In the genomic region with DNA sequence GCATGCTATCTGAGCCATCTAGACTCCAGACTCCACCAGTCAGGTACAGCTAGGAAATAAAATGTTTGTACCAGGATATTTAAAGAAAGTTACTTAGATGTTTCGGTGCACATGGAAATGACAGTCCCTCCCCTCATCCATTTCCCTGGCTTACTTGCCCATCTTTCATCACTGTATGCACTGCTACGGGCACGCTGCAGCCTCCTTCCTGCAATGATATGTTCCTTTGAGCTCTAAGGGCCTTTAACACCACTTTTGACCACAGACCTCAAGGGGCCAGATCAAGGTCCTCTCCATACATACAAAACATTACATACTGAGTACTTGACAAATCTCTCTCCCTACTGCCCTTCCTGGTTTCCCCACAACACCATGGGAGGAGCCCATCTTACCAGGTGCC, we compare ENCODE assay signal across 9 mouse cellular contexts. TPM values are rescaled to one million over a fixed set of nuclear protein-coding genes. Genes with fewer than 3 reads are reported as not detected.
DNase-seq lines count a peak whose midpoint lies in the region; ATAC-seq and TF ChIP-seq lines count a peak whose summit lies in the region.
"Had no signal": no experiment of that assay in that cellular context is flagged by ENCODE, and none has a peak within 500 bp of the region (broad histone marks: within the 10 kb centered on the region; RNA-seq: fewer than 3 reads in every experiment).

No protein-coding gene starts in this region.

- H3K4me3 ChIP-seq in lung, postnatal 0 days (ENCODE audit: low read depth, low read length) = no peak overlapping the region
- peak overlapping the region; percentile 96 for H3K4me3 ChIP-seq in embryonic facial prominence, embryonic 12.5 days
- H3K4me3 ChIP-seq in intestine, postnatal 0 days (ENCODE audit: low read depth, low read length) = peak overlapping the region; percentile 67
- H3K4me3 ChIP-seq in neural tube, embryonic 15.5 days (replicated peaks) = peak overlapping the region; percentile 83

- ATAC-seq in lung, postnatal 0 days = no peak
- no peak for ATAC-seq in embryonic facial prominence, embryonic 12.5 days (ENCODE audit: insufficient number of reproducible peaks, insufficient read depth, low FRiP score, low TSS enrichment)
- no peak for ATAC-seq in intestine, postnatal 0 days
- ATAC-seq in neural tube, embryonic 15.5 days (ENCODE audit: low FRiP score) = no peak

- no peaks in the 10 kb centered on the region for H3K9me3 ChIP-seq in lung, postnatal 0 days (ENCODE audit: low read length)
- H3K9me3 ChIP-seq in embryonic facial prominence, embryonic 12.5 days = no peaks in the 10 kb centered on the region
- no peaks in the 10 kb centered on the region for H3K9me3 ChIP-seq in intestine, postnatal 0 days (ENCODE audit: control insufficient read depth)
- H3K9me3 ChIP-seq in neural tube, embryonic 15.5 days (replicated peaks) = no peaks in the 10 kb centered on the region

- peak overlapping the region; percentile 98; the same call in 1 of the 2 replicates for H3K4me2 ChIP-seq in lung, postnatal 0 days (replicated peaks; ENCODE audit: low read depth, low read length)
- peak overlapping the region; percentile 78 for H3K4me2 ChIP-seq in embryonic facial prominence, embryonic 12.5 days (replicated peaks)
- peak overlapping the region; percentile 93 for H3K4me2 ChIP-seq in intestine, postnatal 0 days (replicated peaks; ENCODE audit: low read depth)
- peak overlapping the region; percentile 87 for H3K4me2 ChIP-seq in neural tube, embryonic 15.5 days

- H3K27ac ChIP-seq in lung, postnatal 0 days (ENCODE audit: low read length) = no peak overlapping the region
- no peak overlapping the region for H3K27ac ChIP-seq in embryonic facial prominence, embryonic 12.5 days
- no peak overlapping the region; the same call in 1 of the 2 replicates for H3K27ac ChIP-seq in intestine, postnatal 0 days (ENCODE audit: low read depth, low read length)
- no peak overlapping the region for H3K27ac ChIP-seq in neural tube, embryonic 15.5 days (replicated peaks)

- no peak for TF ChIP-seq CTCF in lung, postnatal 0 days (IDR thresholded peaks at IDR 0.05)
- no peak for TF ChIP-seq CTCF in intestine, postnatal 0 days (IDR thresholded peaks at IDR 0.05; ENCODE audit: low read depth)

- no peak for DNase-seq in lung, postnatal 0 days (ENCODE audit: low spot score)
- no peak for DNase-seq in lung, postnatal 36 days
- DNase-seq in retina, postnatal 1 day = no peak
- DNase-seq in gastrocnemius, postnatal 25 days = no peak
- no peak for DNase-seq in cerebellum, adult 8-10 months
- DNase-seq: thymus, adult 2 months had no signal

- peaks cover 5% of the 10 kb centered on the region for H3K4me1 ChIP-seq in lung, postnatal 0 days (ENCODE audit: insufficient read depth, low read depth, low read length)
- H3K4me1 ChIP-seq in embryonic facial prominence, embryonic 12.5 days = peaks cover 15% of the 10 kb centered on the region
- H3K4me1 ChIP-seq in intestine, postnatal 0 days (replicated peaks; ENCODE audit: control insufficient read depth, insufficient read depth, low read length) = no peaks in the 10 kb centered on the region
- peaks cover 24% of the 10 kb centered on the region for H3K4me1 ChIP-seq in neural tube, embryonic 15.5 days

- no peaks in the 10 kb centered on the region for H3K27me3 ChIP-seq in lung, postnatal 0 days (replicated peaks; ENCODE audit: insufficient read depth, low read length)
- H3K27me3 ChIP-seq in embryonic facial prominence, embryonic 12.5 days = no peaks in the 10 kb centered on the region
- no peaks in the 10 kb centered on the region for H3K27me3 ChIP-seq in intestine, postnatal 0 days (replicated peaks; ENCODE audit: control insufficient read depth, insufficient read depth, low read length)
- H3K27me3 ChIP-seq in neural tube, embryonic 15.5 days (replicated peaks) = no peaks in the 10 kb centered on the region

- 42% methylated on average over 3 of the region's 3 CpGs for WGBS in lung, postnatal 0 days
- WGBS in embryonic facial prominence, embryonic 12.5 days = 68% methylated on average over 3 of the region's 3 CpGs
- 50% methylated on average over 3 of the region's 3 CpGs for WGBS in intestine, postnatal 0 days
- WGBS in neural tube, embryonic 15.5 days = 76% methylated on average over 3 of the region's 3 CpGs

- peaks cover 15% of the 10 kb centered on the region; the same call in 1 of the 2 replicates for H3K36me3 ChIP-seq in lung, postnatal 0 days (ENCODE audit: insufficient read depth, low read length)
- peaks cover 51% of the 10 kb centered on the region for H3K36me3 ChIP-seq in embryonic facial prominence, embryonic 12.5 days
- H3K36me3 ChIP-seq in intestine, postnatal 0 days (ENCODE audit: control insufficient read depth, insufficient read depth) = peaks cover 35% of the 10 kb centered on the region
- peaks cover 26% of the 10 kb centered on the region for H3K36me3 ChIP-seq in neural tube, embryonic 15.5 days

- H3K9ac ChIP-seq in lung, postnatal 0 days (replicated peaks; ENCODE audit: low read depth) = no peak overlapping the region
- peak overlapping the region; percentile 98 for H3K9ac ChIP-seq in embryonic facial prominence, embryonic 12.5 days
- H3K9ac ChIP-seq in intestine, postnatal 0 days (ENCODE audit: low read depth, low read length) = 0 out of 2 replicates have a peak overlapping the region, but pooled peaks have one; percentile 22
- H3K9ac ChIP-seq in neural tube, embryonic 15.5 days (replicated peaks) = peak overlapping the region; percentile 32

- no peak for TF ChIP-seq EP300 in lung, postnatal 0 days (IDR thresholded peaks at IDR 0.05)

RNA-seq across cellular contexts. Expression of a gene that starts 2.5 kb away (rescaled TPM):
- 50.0 and 52.7 TPM in 2 replicates for polyA plus RNA-seq in lung, postnatal 0 days (2015; fragmentation: Nextera tagmentation; extraction: Ambion mirVana)
- 399 and 416 TPM in 2 replicates for polyA plus RNA-seq in embryonic facial prominence, embryonic 12.5 days (2016; fragmentation: Nextera tagmentation; extraction: Ambion mirVana)
- polyA plus RNA-seq in intestine, postnatal 0 days (2015; fragmentation: Nextera tagmentation; extraction: Ambion mirVana) = 84.5 and 89.1 TPM in 2 replicates
- 108 and 149 TPM in 2 replicates for polyA plus RNA-seq in neural tube, embryonic 15.5 days (2015; fragmentation: Nextera tagmentation; extraction: Ambion mirVana)
- total RNA-seq in gastrocnemius, postnatal 25 days (2021) = 10 to 100 TPM; 10.8 to 12.8 TPM

RNA-seq across cellular contexts. Expression of a gene that starts 7.1 kb away (rescaled TPM):
- polyA plus RNA-seq in lung, postnatal 0 days (2015; fragmentation: Nextera tagmentation; extraction: Ambion mirVana) = 57.5 and 59.3 TPM in 2 replicates
- polyA plus RNA-seq in embryonic facial prominence, embryonic 12.5 days (2016; fragmentation: Nextera tagmentation; extraction: Ambion mirVana) = 126 TPM in 2 replicates
- polyA plus RNA-seq in intestine, postnatal 0 days (2015; fragmentation: Nextera tagmentation; extraction: Ambion mirVana) = 60.1 and 60.7 TPM in 2 replicates
- polyA plus RNA-seq in neural tube, embryonic 15.5 days (2015; fragmentation: Nextera tagmentation; extraction: Ambion mirVana) = 58.3 and 62.5 TPM in 2 replicates
- 10 to 100 TPM; 20.3 to 24.3 TPM for total RNA-seq in gastrocnemius, postnatal 25 days (2021)

RNA-seq across cellular contexts. Expression of a gene that starts 11.1 kb away (rescaled TPM):
- 38.3 and 42.1 TPM in 2 replicates for polyA plus RNA-seq in lung, postnatal 0 days (2015; fragmentation: Nextera tagmentation; extraction: Ambion mirVana)
- 37.2 and 39.1 TPM in 2 replicates for polyA plus RNA-seq in embryonic facial prominence, embryonic 12.5 days (2016; fragmentation: Nextera tagmentation; extraction: Ambion mirVana)
- 23.6 and 25.3 TPM in 2 replicates for polyA plus RNA-seq in intestine, postnatal 0 days (2015; fragmentation: Nextera tagmentation; extraction: Ambion mirVana)
- 30.5 and 34.0 TPM in 2 replicates for polyA plus RNA-seq in neural tube, embryonic 15.5 days (2015; fragmentation: Nextera tagmentation; extraction: Ambion mirVana)
- 10 to 100 TPM; 11.0 to 11.2 TPM for total RNA-seq in gastrocnemius, postnatal 25 days (2021)

RNA-seq across cellular contexts. Expression of a gene that starts 16.9 kb away (rescaled TPM):
- 8.1 and 10.3 TPM in 2 replicates for polyA plus RNA-seq in lung, postnatal 0 days (2015; fragmentation: Nextera tagmentation; extraction: Ambion mirVana)
- 8.5 and 9.4 TPM in 2 replicates for polyA plus RNA-seq in embryonic facial prominence, embryonic 12.5 days (2016; fragmentation: Nextera tagmentation; extraction: Ambion mirVana)
- 42.4 TPM in 2 replicates for polyA plus RNA-seq in intestine, postnatal 0 days (2015; fragmentation: Nextera tagmentation; extraction: Ambion mirVana)
- 21.7 and 24.3 TPM in 2 replicates for polyA plus RNA-seq in neural tube, embryonic 15.5 days (2015; fragmentation: Nextera tagmentation; extraction: Ambion mirVana)
- total RNA-seq in gastrocnemius, postnatal 25 days (2021) = 10 to 100 TPM; 12.0 to 12.2 TPM

RNA-seq across cellular contexts. Expression of a gene that starts 24.5 kb away (rescaled TPM):
- 24.5 and 26.1 TPM in 2 replicates for polyA plus RNA-seq in lung, postnatal 0 days (2015; fragmentation: Nextera tagmentation; extraction: Ambion mirVana)
- polyA plus RNA-seq in embryonic facial prominence, embryonic 12.5 days (2016; fragmentation: Nextera tagmentation; extraction: Ambion mirVana) = 28.3 and 32.4 TPM in 2 replicates
- 27.2 and 27.4 TPM in 2 replicates for polyA plus RNA-seq in intestine, postnatal 0 days (2015; fragmentation: Nextera tagmentation; extraction: Ambion mirVana)
- 37.4 and 40.8 TPM in 2 replicates for polyA plus RNA-seq in neural tube, embryonic 15.5 days (2015; fragmentation: Nextera tagmentation; extraction: Ambion mirVana)
- 10 to 100 TPM; 13.5 to 14.5 TPM for total RNA-seq in gastrocnemius, postnatal 25 days (2021)
